Mouse (Mus musculus) embryonic fibroblast, embryonic 13.5 days (primary cell): ENCODE results near the gene Eps8l2.

Source experiments
- CTCF ChIP-seq: IDR thresholded peaks from 2 replicates; pipeline ENCODE4 v1.5.1; 2011; ENCODE audit warnings: mild to moderate bottlenecking, control low read depth, low read length, moderate library complexity, borderline replicate concordance; ENCODE audit not compliant: insufficient read depth
- POLR2A ChIP-seq: IDR thresholded peaks from 2 replicates; pipeline ENCODE4 v1.6.1; 2011; ENCODE audit warnings: low read depth, mild to moderate bottlenecking, control low read depth, low read length, moderate library complexity

- TF ChIP-seq POLR2A (no peak; the same call in 1 of the 2 replicates), CTCF (no peak)
Measured at GRCm38 (mm10) chr7:141326546-141327446, 11.9 kb upstream of the Eps8l2 start.
